Mouse (Mus musculus): Measurements from ENCODE around the gene Cstl1.
"Not testable (repeated sequence)": the region's sequence is repeated elsewhere in the genome, so short reads cannot be mapped to it uniquely, and the experiment has no call there.

Cstl1 gene

GRCm38 (mm10) chr2:148750058-148750457 is at the start of gene Cstl1:
TSS of gene Cstl1 (plus strand) at chr2:148750358.
- no peak for DNase-seq (ENCODE audit: low read depth, low spot score)

- peak; percentile 30 for DNase-seq (ENCODE audit: low read depth, low spot score)
These were observed 43.6 kb upstream of the Cstl1 start for GRCm38 (mm10) chr2:148706409-148707201.

- no peak for DNase-seq (ENCODE audit: low read depth, low spot score)
These were observed 43.0 kb upstream of the Cstl1 start for GRCm38 (mm10) chr2:148707202-148707530.

- DNase-seq (ENCODE audit: low read depth, low spot score), result no peak
These were observed 37.8 kb upstream of the Cstl1 start for GRCm38 (mm10) chr2:148712326-148712725.

- no peak for DNase-seq (ENCODE audit: low read depth, low spot score)
These were observed 33.1 kb upstream of the Cstl1 start for GRCm38 (mm10) chr2:148717072-148717471.

GRCm38 (mm10) chr2:148719271-148719995 is 30.7 kb upstream of the Cstl1 start:
- no peak for DNase-seq (ENCODE audit: low read depth, low spot score)

- DNase-seq (ENCODE audit: low read depth, low spot score), result no peak
These were observed 18.4 kb upstream of the Cstl1 start for GRCm38 (mm10) chr2:148731614-148732326.

- DNase-seq (ENCODE audit: low read depth, low spot score), result peak; percentile 87
These were observed 17.7 kb upstream of the Cstl1 start, which contains the start of gene Napb for GRCm38 (mm10) chr2:148732327-148733000. TSS of gene Napb (minus strand) at chr2:148732467.

GRCm38 (mm10) chr2:148743001-148743400 is 7.2 kb upstream of the Cstl1 start:
- DNase-seq (ENCODE audit: low read depth, low spot score), result no peak

- DNase-seq (ENCODE audit: low read depth, low spot score), result no peak
These were observed 6.2 kb upstream of the Cstl1 start for GRCm38 (mm10) chr2:148743846-148744407.

- DNase-seq (ENCODE audit: low read depth, low spot score), result peak; percentile 75
These were observed 2.0 kb downstream of the Cstl1 start for GRCm38 (mm10) chr2:148751893-148752813.

GRCm38 (mm10) chr2:148754310-148754846 is 4.2 kb downstream of the Cstl1 start:
- no peak for DNase-seq (ENCODE audit: low read depth, low spot score)

- no peak for DNase-seq (ENCODE audit: low read depth, low spot score)
These were observed 13.7 kb downstream of the Cstl1 start for GRCm38 (mm10) chr2:148763648-148764388.

GRCm38 (mm10) chr2:148771397-148771796 is 21.2 kb downstream of the Cstl1 start, which contains the start of gene Cst11:
TSS of gene Cst11 (minus strand) at chr2:148771497.
- DNase-seq (ENCODE audit: low read depth, low spot score), result not testable (repeated sequence)

GRCm38 (mm10) chr2:148781709-148782108 is 31.6 kb downstream of the Cstl1 start, which contains the start of gene 8030411F24Rik:
TSS of gene 8030411F24Rik (plus strand) at chr2:148782009.
- DNase-seq (ENCODE audit: low read depth, low spot score), result no peak

GRCm38 (mm10) chr2:148789142-148789541 is 39.0 kb downstream of the Cstl1 start, which contains the start of gene Cst12:
TSS of gene Cst12 (plus strand) at chr2:148789361.
- no peak for DNase-seq (ENCODE audit: low read depth, low spot score)

- no peak for DNase-seq (ENCODE audit: low read depth, low spot score)
These were observed 48.3 kb downstream of the Cstl1 start, which contains the start of gene Cst8 for GRCm38 (mm10) chr2:148798485-148798884. TSS of gene Cst8 (plus strand) at chr2:148798785.

- no peak for DNase-seq (ENCODE audit: low read depth, low spot score)
These were observed 51.3 kb downstream of the Cstl1 start for GRCm38 (mm10) chr2:148801491-148801921.

Data from retina, postnatal 7 days (tissue).